Mouse (Mus musculus) neural tube, postnatal 0 days (tissue): ENCODE results near the gene Olfr1342. TPM values are rescaled to one million over a fixed set of nuclear protein-coding genes. Genes with fewer than 3 reads are reported as not detected.

Source experiments
- polyA plus RNA-seq: library from polyadenylated mRNA; unstranded; fragments of >200 nt; fragmentation: Nextera tagmentation; extraction: Ambion mirVana; gene quantifications from 2 replicates; pipeline ENCODE4 v1.2.1, GENCODE M21; 2015

Gene Olfr1342
- not detected in 2 replicates for polyA plus RNA-seq

DNA sequence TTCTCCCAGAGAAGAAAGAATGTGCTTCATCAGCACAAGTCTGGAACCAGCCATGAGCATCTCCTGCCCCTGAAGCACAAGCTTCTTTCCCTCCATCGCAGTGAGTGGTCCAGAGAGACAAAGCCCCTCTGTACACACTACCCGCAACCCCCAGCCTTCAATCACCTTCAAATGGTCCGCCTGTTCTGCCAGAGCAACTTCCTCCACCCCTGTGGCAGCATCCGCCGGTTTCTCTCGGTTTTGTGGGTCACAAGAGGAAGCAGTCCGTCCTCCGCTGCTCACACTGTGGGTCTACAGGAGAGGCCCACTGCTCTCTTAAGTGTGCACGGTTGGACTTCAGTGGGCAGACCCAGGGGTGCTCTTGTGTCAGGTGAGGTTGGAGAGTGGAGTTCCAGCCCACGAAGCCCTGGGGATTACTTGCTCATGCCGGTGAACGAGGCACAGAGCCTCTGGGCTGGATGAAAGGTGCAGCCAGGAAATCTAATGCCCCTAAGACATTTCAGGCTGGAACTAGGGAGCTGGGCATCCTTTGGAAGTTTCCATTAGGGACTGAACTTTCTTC, at the start of gene Olfr1342:
Olfr1342 (minus strand) TSS at position 345 of the 562 bp plus-strand sequence.

DNA sequence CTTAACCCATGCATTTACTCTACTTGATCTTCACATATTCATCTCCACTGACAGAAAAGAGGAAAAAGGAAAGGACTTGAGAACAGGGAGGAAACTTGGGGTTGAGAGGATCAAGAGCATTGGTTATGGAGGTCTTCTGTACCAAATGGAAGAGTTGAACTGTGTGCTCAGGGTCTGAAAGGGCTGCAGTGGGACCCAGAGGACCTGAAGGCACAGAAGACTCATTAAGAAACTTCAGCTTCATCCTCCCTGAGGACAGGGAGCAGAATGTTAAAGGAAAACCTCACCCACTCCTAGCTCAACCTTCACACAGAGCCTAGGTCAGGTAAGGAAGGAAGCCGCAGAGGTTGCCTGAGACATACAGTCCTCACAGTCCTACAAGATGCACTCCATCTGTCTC, 39.3 kb upstream of the Olfr1342 start, which contains the start of gene Olfr1339:
Olfr1339 (plus strand) TSS at position 301 of the 400 bp plus-strand sequence.

DNA sequence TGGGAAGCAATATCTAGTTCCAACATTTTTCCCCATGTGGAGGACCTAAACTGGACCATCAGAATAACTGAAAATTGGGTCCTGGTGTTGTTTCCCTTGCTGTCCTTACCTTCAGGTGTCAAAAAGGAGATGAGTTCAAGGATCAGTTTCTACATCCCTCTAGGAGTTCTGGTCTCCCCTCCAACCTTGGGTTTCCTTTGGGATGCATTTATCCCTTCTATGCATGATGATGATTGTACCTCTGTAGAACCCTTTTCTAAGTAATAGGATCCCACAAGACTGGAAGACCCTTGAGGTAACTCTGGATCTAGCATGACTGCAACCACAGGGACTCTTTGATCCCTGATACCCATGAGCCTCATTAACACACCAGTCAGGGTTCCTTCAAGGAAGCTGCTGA, 27.3 kb upstream of the Olfr1342 start, which contains the start of gene Olfr1340:
Olfr1340 (plus strand) TSS at position 301 of the 400 bp plus-strand sequence.

DNA sequence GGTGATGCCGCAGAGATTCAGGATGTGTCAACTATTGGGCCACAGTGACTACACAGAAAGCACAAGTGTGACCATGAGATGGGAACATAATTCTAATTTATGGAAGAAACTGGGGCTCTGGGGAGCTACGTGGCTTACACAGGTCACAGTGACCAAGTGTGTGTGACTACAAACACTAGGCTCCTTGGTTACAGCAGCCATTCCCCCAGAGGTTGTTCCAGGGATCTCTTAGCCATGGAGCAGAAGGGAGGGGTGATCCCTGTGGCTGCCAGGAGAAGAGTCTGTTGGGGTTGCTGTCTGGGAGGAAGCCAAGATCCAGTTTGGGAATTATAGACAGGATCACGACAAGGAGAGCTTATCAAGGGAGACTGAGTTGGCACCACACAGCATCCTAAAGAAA, 10.7 kb upstream of the Olfr1342 start, which contains the start of gene Olfr1341:
Olfr1341 (plus strand) TSS at position 301 of the 400 bp plus-strand sequence.

DNA sequence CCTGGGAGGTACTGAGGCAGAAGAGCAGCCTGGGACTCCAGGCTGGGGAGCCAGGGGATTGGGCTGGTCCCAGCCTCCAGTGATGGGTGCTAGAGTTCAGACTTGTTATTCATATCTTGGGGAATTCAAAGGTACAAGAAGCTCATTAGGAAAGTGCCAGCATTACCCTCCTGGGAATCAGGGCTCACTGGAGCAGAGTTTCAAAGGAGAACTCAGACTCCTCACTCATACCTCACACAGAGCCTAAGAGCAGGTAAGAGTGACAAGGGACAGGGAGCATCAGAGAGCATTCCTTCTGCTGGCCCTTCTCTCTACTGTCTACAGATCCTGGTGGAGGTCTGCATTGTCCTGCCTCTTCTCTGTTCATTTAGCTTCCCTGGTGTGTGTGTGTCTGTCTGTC, 33.9 kb downstream of the Olfr1342 start, which contains the start of gene Olfr62:
Olfr62 (plus strand) TSS at position 301 of the 400 bp plus-strand sequence.

Other genes with a start within 250 kb of the Olfr1342 start
- 0.14 and 0.22 TPM in 2 replicates for gene Mpl, start 235.2 kb downstream of the Olfr1342 start, polyA plus RNA-seq
- gene Tie1, start 202.7 kb downstream of the Olfr1342 start, polyA plus RNA-seq = 9.8 and 11.7 TPM in 2 replicates
- not detected in 2 replicates for gene 2610528J11Rik, start 165.8 kb downstream of the Olfr1342 start, polyA plus RNA-seq
- gene Tmem125, start 148.7 kb downstream of the Olfr1342 start, polyA plus RNA-seq = 0.47 and 1.1 TPM in 2 replicates
- gene Cfap57, start 72.0 kb downstream of the Olfr1342 start, polyA plus RNA-seq = 1.2 and 1.3 TPM in 2 replicates
- 80.3 and 86.1 TPM in 2 replicates for gene Ebna1bp2, start 72.0 kb downstream of the Olfr1342 start, polyA plus RNA-seq
- gene Olfr62, start 33.8 kb downstream of the Olfr1342 start, polyA plus RNA-seq = not detected in 2 replicates
- not detected in 2 replicates for gene Olfr1341, start 10.8 kb upstream of the Olfr1342 start, polyA plus RNA-seq
- not detected in 2 replicates for gene Olfr1340, start 27.4 kb upstream of the Olfr1342 start, polyA plus RNA-seq
- not detected in 2 replicates for gene Olfr1339, start 39.4 kb upstream of the Olfr1342 start, polyA plus RNA-seq
- gene Olfr1338, start 66.0 kb upstream of the Olfr1342 start, polyA plus RNA-seq = not detected in 2 replicates
- not detected in 2 replicates for gene Olfr1337, start 89.8 kb upstream of the Olfr1342 start, polyA plus RNA-seq
- not detected in 2 replicates for gene Olfr1335, start 117.2 kb upstream of the Olfr1342 start, polyA plus RNA-seq
- not detected in 2 replicates for gene Olfr1333, start 143.5 kb upstream of the Olfr1342 start, polyA plus RNA-seq
- not detected in 2 replicates for gene Olfr1331, start 171.9 kb upstream of the Olfr1342 start, polyA plus RNA-seq
- not detected in 2 replicates for gene Olfr1330, start 195.8 kb upstream of the Olfr1342 start, polyA plus RNA-seq
- not detected in 2 replicates for gene Olfr1329, start 224.7 kb upstream of the Olfr1342 start, polyA plus RNA-seq
- not detected in 2 replicates for gene Olfr1328, start 245.9 kb upstream of the Olfr1342 start, polyA plus RNA-seq